Mouse (Mus musculus): ENCODE data around the gene Sds.

GRCm38 (mm10) chr5:120472770-120473169 lies 3.6 kb upstream of the Sds start, which contains the start of gene Sdsl:
- TF ChIP-seq CTCF (IDR thresholded peaks at IDR 0.05; ENCODE audit: extremely low read depth, insufficient read depth, low read length) (no peak), POLR2A (IDR thresholded peaks at IDR 0.05; ENCODE audit: extremely low read depth, insufficient read depth, low read length) (no peak)
